Mouse (Mus musculus) thymus, adult 2 months (tissue): ENCODE data around the gene Nrp1. TPM values are rescaled to one million over a fixed set of nuclear protein-coding genes. Genes with fewer than 3 reads are reported as not detected.
A peak's percentile ranks its signal among the peaks of the same experiment; 100 is the strongest.

Source experiments
- DNase-seq: peaks from one replicate; pipeline ENCODE4 v3.0.0; 2021
- H3K27ac ChIP-seq: fragments of 200-500 bp; 2 replicates; pipeline ENCODE4 v1.5.1; 2012; ENCODE audit warnings: low read length, control low read depth; ENCODE audit not compliant: control insufficient read depth, insufficient read depth
- H3K27me3 ChIP-seq: fragments of 200-500 bp; 2 replicates; pipeline ENCODE4 v1.6.1; 2012; ENCODE audit warnings: mild to moderate bottlenecking, low read length, moderate library complexity, mixed read lengths; ENCODE audit not compliant: control insufficient read depth, insufficient read depth
- H3K36me3 ChIP-seq: fragments of 200-500 bp; 2 replicates; pipeline ENCODE4 v1.6.1; 2012; ENCODE audit warnings: mild to moderate bottlenecking, low read length, moderate library complexity; ENCODE audit not compliant: control insufficient read depth, insufficient read depth
- H3K4me1 ChIP-seq: fragments of 200-500 bp; replicated peaks from 2 replicates; pipeline ENCODE4 v1.6.1; 2012; ENCODE audit warnings: low read length; ENCODE audit not compliant: control insufficient read depth, insufficient read depth
- H3K4me3 ChIP-seq: fragments of 200-500 bp; 2 replicates; pipeline ENCODE4 v1.5.1; 2012; ENCODE audit warnings: mild to moderate bottlenecking, low read length, control low read depth, moderate library complexity; ENCODE audit not compliant: control insufficient read depth, insufficient read depth
- CTCF ChIP-seq: fragments of 200-500 bp; IDR thresholded peaks from 2 replicates; pipeline ENCODE4 v1.5.1; 2012; ENCODE audit warnings: mild to moderate bottlenecking, control low read depth, low read length, moderate library complexity, borderline replicate concordance; ENCODE audit not compliant: control insufficient read depth, poor library complexity, insufficient read depth; ENCODE audit errors: extremely low read depth
- POLR2A ChIP-seq: fragments of 200-500 bp; IDR thresholded peaks from 2 replicates; pipeline ENCODE4 v1.6.1; 2012; ENCODE audit warnings: mild to moderate bottlenecking, low read length, control low read depth, moderate library complexity; ENCODE audit not compliant: control insufficient read depth, poor library complexity, insufficient read depth; ENCODE audit errors: extremely low read depth
- WGBS: fragments of 180-500 bp; shearing (Covaris S2); methylation state at CpG from one replicate; pipeline ENCODE4 v1.1.7; 2018; 5-methylcytosine and 5-hydroxymethylcytosine counted together
- polyA plus RNA-seq: library from polyadenylated mRNA; depleted of rRNA; stranded (reverse); fragments of >200 nt; gene quantifications from 2 replicates; pipeline ENCODE4 v1.2.3, GENCODE M21; 2012

Nrp1 gene
- polyA plus RNA-seq, 1 experiment, result 18.4 TPM

DNA sequence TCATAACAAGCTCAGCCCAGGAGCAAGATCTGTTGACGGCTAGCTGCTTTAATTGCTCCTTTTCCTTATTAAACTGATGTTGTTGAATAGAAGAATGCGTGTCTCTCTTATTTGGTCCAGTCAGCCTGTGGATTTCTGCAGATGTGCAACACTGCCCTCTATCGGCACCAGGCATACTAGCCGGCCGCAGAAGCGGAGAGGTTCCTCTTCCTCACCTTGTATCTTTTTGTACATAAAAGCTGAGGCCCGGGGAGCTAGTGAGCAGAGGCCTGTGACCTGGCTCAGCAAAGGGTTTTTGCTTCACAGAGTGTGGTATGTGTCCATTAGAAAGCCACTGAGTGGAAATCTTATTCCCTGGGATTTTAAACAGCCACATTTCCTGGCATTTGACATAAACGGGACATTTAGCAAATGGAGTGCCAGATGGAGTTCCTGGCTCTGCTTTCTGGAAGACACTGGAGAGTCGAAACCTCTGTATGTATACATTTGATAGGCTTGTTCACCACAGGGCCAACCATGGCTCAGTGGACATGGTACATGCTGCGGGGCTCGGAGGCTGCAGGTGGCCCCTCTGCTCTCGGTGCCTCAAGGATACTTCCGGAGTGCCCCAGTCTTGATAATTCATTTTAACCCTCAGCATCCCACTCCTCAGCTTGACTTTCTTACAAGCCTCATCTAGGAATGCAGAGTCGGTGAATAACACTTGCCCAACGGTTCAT, 193.2 kb downstream of the Nrp1 start:
- Histone ChIP-seq H3K36me3 (no peaks in the 10 kb centered on the region), H3K4me3 (no peak overlapping the region), H3K27me3 (no peaks in the 10 kb centered on the region), H3K27ac (no peak overlapping the region), H3K4me1 (no peaks in the 10 kb centered on the region)
- WGBS, result 55% methylated on average over 15 of the region's 15 CpGs
- no peak for TF ChIP-seq POLR2A
- peak; percentile 70; the same call in 1 of the 2 replicates for TF ChIP-seq CTCF
- DNase-seq, result peak; percentile 71
